Mouse (Mus musculus): ENCODE measurements around the gene Dtx3.
A peak's percentile ranks its signal among the peaks of the same experiment; 100 is the strongest.

Dtx3 gene

GRCm38 (mm10) chr10:127195328-127196129 lies at the start of gene Dtx3:
Gene Dtx3, minus strand, starts transcription at chr10:127195728.
- DNase-seq: peak; percentile 38

- DNase-seq: no peak
These were observed 42.8 kb upstream of the Dtx3 start for GRCm38 (mm10) chr10:127238241-127238824.

DNA sequence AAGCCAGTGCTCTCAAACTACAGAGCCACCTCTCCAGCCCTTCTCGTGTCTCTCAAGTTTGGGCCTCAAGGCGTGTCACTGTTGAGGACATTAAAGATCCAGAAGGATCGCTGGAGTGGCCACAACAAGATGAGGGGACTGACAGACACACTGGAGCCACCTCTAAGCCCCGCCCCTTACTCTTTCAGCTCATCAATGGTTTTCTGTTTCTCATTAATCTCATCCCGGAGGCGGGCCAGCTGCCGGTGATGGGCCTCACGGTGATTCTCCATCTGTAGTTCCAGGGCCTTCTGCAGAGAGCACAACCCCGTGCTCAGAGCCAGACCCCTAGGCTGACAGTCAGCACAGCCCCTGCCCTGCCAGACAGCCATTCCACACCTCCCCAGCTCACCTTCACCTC lies 41.0 kb upstream of the Dtx3 start:
- DNase-seq: no peak

DNA sequence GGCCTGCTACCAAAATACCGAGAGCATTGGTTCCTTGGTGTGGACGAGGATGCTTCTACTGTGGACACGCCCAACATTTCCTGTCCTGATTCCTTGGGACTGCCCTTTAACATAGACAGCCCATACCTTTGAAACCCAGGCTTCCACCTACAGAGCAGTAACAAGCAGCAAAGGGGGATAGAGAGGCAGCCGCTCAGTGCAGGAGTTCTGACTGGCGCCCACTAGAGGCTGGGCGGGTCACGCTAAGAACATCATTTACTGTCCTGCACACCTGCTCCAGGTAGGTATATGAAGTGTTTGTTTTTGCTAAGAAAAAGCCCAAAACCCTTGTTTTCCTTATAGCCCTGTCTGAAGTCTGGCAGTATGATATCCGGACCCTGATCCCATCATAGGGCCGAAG lies 37.6 kb upstream of the Dtx3 start:
- DNase-seq: peak; percentile 19

DNA sequence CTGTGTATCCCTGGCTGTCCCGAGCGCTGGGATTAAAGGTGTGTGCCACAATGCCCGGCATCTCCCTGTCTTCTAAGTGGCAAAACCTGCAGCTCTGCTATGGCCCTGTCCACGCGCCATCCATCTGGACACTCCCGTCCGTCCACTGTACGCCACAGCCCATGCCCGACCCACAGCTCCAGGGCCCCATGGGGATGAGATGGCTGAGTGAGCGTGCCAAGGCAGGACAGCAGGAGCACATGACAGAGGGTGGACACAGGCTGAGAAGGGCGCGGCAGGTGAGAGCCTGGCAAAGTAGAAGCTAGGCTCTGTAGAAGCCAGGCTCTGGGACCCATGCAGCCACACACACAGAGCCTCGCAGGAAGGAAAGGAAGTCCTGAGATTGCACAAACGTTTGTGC lies 36.2 kb upstream of the Dtx3 start:
- no peak for DNase-seq

GRCm38 (mm10) chr10:127230693-127231092 lies 35.2 kb upstream of the Dtx3 start:
- DNase-seq: no peak

DNA sequence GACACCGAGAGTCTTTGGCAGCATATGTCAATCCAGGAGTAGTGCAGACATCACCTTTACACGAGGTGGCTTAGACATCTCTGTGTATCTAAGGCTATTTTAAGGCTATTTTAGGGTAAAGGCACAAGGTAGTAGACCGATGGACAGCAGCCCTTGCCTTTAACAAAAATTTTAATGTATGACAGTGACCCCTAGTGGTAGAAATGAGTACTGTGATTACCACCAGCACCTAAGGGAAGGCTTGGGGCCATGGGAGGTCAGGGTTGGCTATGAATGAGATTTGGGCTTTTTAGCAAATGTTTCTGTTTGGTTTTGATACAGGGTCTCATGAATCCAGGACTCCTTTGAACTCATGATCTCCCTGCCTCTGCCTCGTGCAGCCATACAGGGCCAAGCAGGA lies 33.4 kb upstream of the Dtx3 start:
- DNase-seq: peak; percentile 84

GRCm38 (mm10) chr10:127227163-127227562 lies 31.6 kb upstream of the Dtx3 start:
- no peak for DNase-seq

DNA sequence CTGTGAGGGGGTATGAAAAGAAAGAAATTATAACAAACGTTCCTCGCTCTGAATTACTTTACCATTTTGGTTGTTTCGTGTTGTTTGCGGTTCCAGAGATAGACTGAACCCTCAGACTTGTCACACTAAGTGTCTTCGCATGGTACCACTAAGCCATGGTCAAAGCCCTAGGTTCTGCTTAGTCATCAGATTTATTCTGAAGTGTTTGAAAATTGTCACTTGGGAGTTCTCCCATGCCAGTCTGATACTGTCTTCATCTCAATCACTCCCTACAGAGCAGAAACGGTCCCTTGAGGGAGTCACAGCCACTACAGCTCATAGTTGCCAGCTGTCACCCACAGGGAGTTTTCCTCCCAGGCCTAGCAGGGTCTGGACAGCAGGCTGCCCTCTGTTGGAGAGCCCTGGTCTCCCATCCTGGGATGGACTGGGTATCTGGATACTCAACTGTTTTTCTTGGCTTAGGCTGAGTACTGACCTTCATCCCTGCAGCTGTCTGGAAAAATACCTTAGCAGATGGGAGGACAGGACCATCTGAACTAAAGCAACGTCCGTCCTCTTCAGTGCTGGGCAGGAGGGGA lies 30.9 kb upstream of the Dtx3 start:
- peak; percentile 30 for DNase-seq

- DNase-seq: no peak
These were observed 30.2 kb upstream of the Dtx3 start for GRCm38 (mm10) chr10:127225732-127226131.

DNA sequence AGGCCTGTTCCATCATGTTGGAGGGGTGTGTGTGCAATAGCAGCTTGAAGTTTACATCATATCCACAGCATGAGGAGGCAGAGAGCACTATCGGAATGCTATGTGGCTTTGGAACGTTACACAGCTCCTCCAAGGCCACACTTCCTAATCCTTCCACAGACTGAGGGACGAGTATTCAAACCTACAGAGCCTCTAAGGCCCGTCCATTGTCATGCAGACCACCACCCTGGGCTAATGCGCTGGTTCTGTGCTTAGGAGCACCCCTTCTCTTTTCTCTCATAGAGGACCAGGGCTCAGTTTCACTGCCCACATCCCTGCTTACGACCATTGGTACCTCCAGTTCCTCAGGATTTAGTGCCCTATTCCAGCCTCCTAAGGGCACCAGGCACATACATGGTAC lies 29.7 kb upstream of the Dtx3 start:
- DNase-seq: no peak

- no peak for DNase-seq
These were observed 22.8 kb upstream of the Dtx3 start for GRCm38 (mm10) chr10:127218339-127218738.

- DNase-seq: no peak
These were observed 21.6 kb upstream of the Dtx3 start for GRCm38 (mm10) chr10:127217177-127217576.

- DNase-seq: no peak
These were observed 20.9 kb upstream of the Dtx3 start for GRCm38 (mm10) chr10:127216456-127216855.

GRCm38 (mm10) chr10:127214422-127214803 lies 18.9 kb upstream of the Dtx3 start:
- no peak for DNase-seq

DNA sequence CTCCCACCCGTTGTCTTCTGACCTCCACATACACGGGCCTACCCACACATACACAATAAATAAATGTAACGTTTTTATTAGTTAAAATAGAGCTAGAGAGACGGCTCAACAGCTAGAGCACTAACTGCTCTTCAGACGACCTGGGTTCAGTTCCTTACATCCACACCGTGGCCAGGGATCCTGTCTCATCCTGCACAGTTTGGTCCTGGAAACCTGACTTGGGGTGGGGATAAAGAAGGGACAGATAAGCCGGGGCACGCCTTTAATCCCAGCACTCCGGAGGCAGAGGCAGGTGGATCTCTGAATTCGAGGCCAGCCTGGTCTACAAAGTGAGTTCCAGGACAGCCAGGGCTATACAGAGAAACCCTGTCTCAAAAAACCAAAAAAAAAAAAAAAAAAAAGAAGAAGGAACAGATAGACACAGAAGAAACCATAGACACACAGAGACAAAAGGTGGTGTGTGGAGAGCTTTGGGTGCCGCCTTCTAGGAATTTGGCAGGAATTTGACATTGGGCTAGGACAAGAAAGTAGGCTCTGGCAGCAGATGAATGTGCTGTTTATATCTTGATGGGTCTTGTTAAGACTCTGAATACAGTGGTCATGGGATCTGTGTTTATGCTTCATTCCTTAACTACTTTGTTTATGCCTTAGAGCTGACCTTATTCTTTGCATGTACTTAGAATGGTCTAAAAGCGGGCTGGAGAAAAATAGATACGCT lies 18.3 kb upstream of the Dtx3 start:
- DNase-seq: no peak

GRCm38 (mm10) chr10:127213272-127213671 lies 17.7 kb upstream of the Dtx3 start:
- DNase-seq: no peak

DNA sequence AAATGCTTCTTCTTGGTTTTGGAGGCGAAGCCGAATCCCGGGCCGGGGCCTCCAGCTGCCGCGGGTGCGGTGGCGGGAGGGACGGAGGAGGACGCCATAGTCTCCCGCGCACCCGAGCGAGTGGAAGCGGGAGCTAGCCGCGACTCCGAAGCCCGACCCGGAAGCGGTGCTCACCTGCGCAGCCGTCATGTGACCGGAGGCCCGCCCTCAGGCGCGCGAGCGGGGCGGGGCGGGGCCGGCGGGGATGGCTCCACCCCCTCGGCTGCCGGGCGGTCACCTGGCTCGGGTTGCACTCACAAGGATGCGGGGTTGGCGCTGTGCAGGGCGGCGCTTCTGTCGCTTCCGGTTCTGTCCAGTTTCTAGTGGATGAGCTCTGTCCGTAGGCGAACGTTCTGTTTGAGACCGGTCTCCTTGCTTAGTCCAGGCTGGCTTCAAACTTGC lies 15.9 kb upstream of the Dtx3 start, which contains the start of gene Pip4k2c:
Gene Pip4k2c, minus strand, starts transcription at position 172 of the 441 bp plus-strand sequence.
- DNase-seq: peak; percentile 94

GRCm38 (mm10) chr10:127210961-127211405 lies 15.5 kb upstream of the Dtx3 start:
- DNase-seq: peak; percentile 49

- no peak for DNase-seq
These were observed 14.5 kb upstream of the Dtx3 start for GRCm38 (mm10) chr10:127209928-127210570.

GRCm38 (mm10) chr10:127208921-127209320 lies 13.4 kb upstream of the Dtx3 start:
- DNase-seq: no peak

DNA sequence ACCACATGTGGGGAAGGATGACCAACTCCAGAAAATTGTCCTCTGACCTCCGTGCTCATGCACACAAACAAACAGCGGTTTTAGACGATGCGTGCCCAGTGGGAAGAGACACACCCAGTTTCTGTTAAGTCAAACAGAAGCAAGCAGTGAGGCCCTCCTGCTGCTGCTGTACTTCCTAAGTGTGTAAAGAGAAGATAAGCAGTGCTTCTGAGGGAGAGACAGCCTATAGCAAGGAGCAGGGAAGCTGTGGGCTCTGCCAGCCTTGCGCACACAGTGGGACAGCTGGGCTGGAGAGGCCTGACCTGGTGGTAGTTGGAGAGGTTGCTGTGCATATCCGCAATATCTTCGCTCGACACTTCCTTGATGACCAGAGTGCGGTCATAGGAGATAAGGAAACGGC lies 9.8 kb upstream of the Dtx3 start:
- no peak for DNase-seq

DNA sequence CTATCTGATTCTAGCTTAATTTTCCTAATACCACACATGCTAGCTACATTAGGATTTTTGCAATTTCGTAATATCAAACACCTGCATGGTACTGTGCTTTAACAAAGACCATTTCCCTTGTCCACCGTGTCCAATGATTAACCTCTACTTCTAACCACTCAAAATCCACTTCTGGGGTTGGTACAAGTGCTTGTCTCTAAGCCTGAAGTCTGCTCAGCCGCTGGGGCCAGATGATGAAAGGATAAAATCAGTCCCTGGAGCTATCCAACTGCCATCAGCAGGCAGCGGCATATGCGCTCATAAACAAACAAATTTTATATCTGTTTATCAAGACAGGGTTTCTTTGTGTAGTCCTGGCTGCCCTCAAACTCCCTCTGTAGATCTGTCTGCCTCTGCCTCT lies 9.1 kb upstream of the Dtx3 start:
- DNase-seq: peak; percentile 67

All from lung, postnatal 36 days (tissue).